Mouse (Mus musculus): ENCODE data around the gene Asb13. TPM values are rescaled to one million over a fixed set of nuclear protein-coding genes. Genes with fewer than 3 reads are reported as not detected.

The Asb13 gene
- polyA plus RNA-seq, 1 experiment: 39.4 TPM

- Histone ChIP-seq H3K4me1 (ENCODE audit: control insufficient read depth, insufficient read depth, low read length) (peaks cover 2% of the 10 kb centered on the region), H3K4me3 (ENCODE audit: insufficient read depth, low read length) (no peak overlapping the region), H3K27ac (ENCODE audit: insufficient read depth, low read length) (no peak overlapping the region)
- TF ChIP-seq CTCF (IDR thresholded peaks at IDR 0.05; ENCODE audit: extremely low read depth, insufficient read depth, low read length) (no peak), POLR2A (IDR thresholded peaks at IDR 0.05; ENCODE audit: extremely low read depth, insufficient read depth, low read length) (no peak)
Measured at GRCm38 (mm10) chr13:3654432-3654831, 20.6 kb downstream of the Asb13 start.

GRCm38 (mm10) chr13:3659163-3660160, 25.6 kb downstream of the Asb13 start:
- no peak overlapping the region for H3K4me3 ChIP-seq (ENCODE audit: insufficient read depth, low read length)
- H3K4me1 ChIP-seq (ENCODE audit: control insufficient read depth, insufficient read depth, low read length): no peaks in the 10 kb centered on the region; the same call in 1 of the 2 replicates
- H3K27ac ChIP-seq (ENCODE audit: insufficient read depth, low read length): no peak overlapping the region
- TF ChIP-seq CTCF (IDR thresholded peaks at IDR 0.05; ENCODE audit: extremely low read depth, insufficient read depth, low read length) (no peak), POLR2A (IDR thresholded peaks at IDR 0.05; ENCODE audit: extremely low read depth, insufficient read depth, low read length) (no peak)

GRCm38 (mm10) chr13:3664241-3664640, 30.4 kb downstream of the Asb13 start:
- H3K4me3 ChIP-seq (ENCODE audit: insufficient read depth, low read length): no peak overlapping the region
- no peaks in the 10 kb centered on the region for H3K4me1 ChIP-seq (ENCODE audit: control insufficient read depth, insufficient read depth, low read length)
- no peak overlapping the region for H3K27ac ChIP-seq (ENCODE audit: insufficient read depth, low read length)
- TF ChIP-seq POLR2A (IDR thresholded peaks at IDR 0.05; ENCODE audit: extremely low read depth, insufficient read depth, low read length) (no peak), CTCF (IDR thresholded peaks at IDR 0.05; ENCODE audit: extremely low read depth, insufficient read depth, low read length) (no peak)

- Histone ChIP-seq H3K27ac (ENCODE audit: insufficient read depth, low read length) (no peak overlapping the region), H3K4me3 (ENCODE audit: insufficient read depth, low read length) (no peak overlapping the region), H3K4me1 (ENCODE audit: control insufficient read depth, insufficient read depth, low read length) (no peaks in the 10 kb centered on the region)
- TF ChIP-seq CTCF (IDR thresholded peaks at IDR 0.05; ENCODE audit: extremely low read depth, insufficient read depth, low read length) (peak; percentile 79), POLR2A (IDR thresholded peaks at IDR 0.05; ENCODE audit: extremely low read depth, insufficient read depth, low read length) (no peak)
Measured at GRCm38 (mm10) chr13:3665308-3665723, 31.5 kb downstream of the Asb13 start.

GRCm38 (mm10) chr13:3667288-3667873, 33.5 kb downstream of the Asb13 start:
- H3K4me3 ChIP-seq (ENCODE audit: insufficient read depth, low read length): no peak overlapping the region
- no peak overlapping the region for H3K27ac ChIP-seq (ENCODE audit: insufficient read depth, low read length)
- H3K4me1 ChIP-seq (ENCODE audit: control insufficient read depth, insufficient read depth, low read length): no peaks in the 10 kb centered on the region
- TF ChIP-seq POLR2A (IDR thresholded peaks at IDR 0.05; ENCODE audit: extremely low read depth, insufficient read depth, low read length): no peak
- TF ChIP-seq CTCF (IDR thresholded peaks at IDR 0.05; ENCODE audit: extremely low read depth, insufficient read depth, low read length): 0 out of 2 replicates have a peak, but pooled peaks have one; percentile 4

- Histone ChIP-seq H3K4me3 (ENCODE audit: insufficient read depth, low read length) (no peak overlapping the region), H3K27ac (ENCODE audit: insufficient read depth, low read length) (no peak overlapping the region)
- TF ChIP-seq CTCF (IDR thresholded peaks at IDR 0.05; ENCODE audit: extremely low read depth, insufficient read depth, low read length): no peak
- TF ChIP-seq POLR2A (IDR thresholded peaks at IDR 0.05; ENCODE audit: extremely low read depth, insufficient read depth, low read length): no peak
Measured at GRCm38 (mm10) chr13:3668068-3668467, 34.2 kb downstream of the Asb13 start.

GRCm38 (mm10) chr13:3669611-3670010, 35.8 kb downstream of the Asb13 start:
- H3K4me3 ChIP-seq (ENCODE audit: insufficient read depth, low read length): no peak overlapping the region
- TF ChIP-seq POLR2A (IDR thresholded peaks at IDR 0.05; ENCODE audit: extremely low read depth, insufficient read depth, low read length) (no peak), CTCF (IDR thresholded peaks at IDR 0.05; ENCODE audit: extremely low read depth, insufficient read depth, low read length) (no peak)
- no peaks in the 10 kb centered on the region for H3K4me1 ChIP-seq (ENCODE audit: control insufficient read depth, insufficient read depth, low read length)
- H3K27ac ChIP-seq (ENCODE audit: insufficient read depth, low read length): no peak overlapping the region

More at GRCm38 (mm10) chr13:3668068-3668467, 34.2 kb downstream of the Asb13 start:
- H3K4me1 ChIP-seq (ENCODE audit: control insufficient read depth, insufficient read depth, low read length): no peaks in the 10 kb centered on the region

- Histone ChIP-seq H3K4me1 (ENCODE audit: control insufficient read depth, insufficient read depth, low read length) (no peaks in the 10 kb centered on the region), H3K4me3 (ENCODE audit: insufficient read depth, low read length) (no peak overlapping the region), H3K27ac (ENCODE audit: insufficient read depth, low read length) (no peak overlapping the region)
- no peak for TF ChIP-seq CTCF (IDR thresholded peaks at IDR 0.05; ENCODE audit: extremely low read depth, insufficient read depth, low read length)
- no peak for TF ChIP-seq POLR2A (IDR thresholded peaks at IDR 0.05; ENCODE audit: extremely low read depth, insufficient read depth, low read length)
Measured at GRCm38 (mm10) chr13:3670039-3670438, 36.2 kb downstream of the Asb13 start.

GRCm38 (mm10) chr13:3673151-3673550, 39.3 kb downstream of the Asb13 start:
- TF ChIP-seq CTCF (IDR thresholded peaks at IDR 0.05; ENCODE audit: extremely low read depth, insufficient read depth, low read length): no peak
- TF ChIP-seq POLR2A (IDR thresholded peaks at IDR 0.05; ENCODE audit: extremely low read depth, insufficient read depth, low read length): no peak

More at GRCm38 (mm10) chr13:3673151-3673550, 39.3 kb downstream of the Asb13 start:
- no peaks in the 10 kb centered on the region for H3K4me1 ChIP-seq (ENCODE audit: control insufficient read depth, insufficient read depth, low read length)
- no peak overlapping the region for H3K4me3 ChIP-seq (ENCODE audit: insufficient read depth, low read length)
- no peak overlapping the region for H3K27ac ChIP-seq (ENCODE audit: insufficient read depth, low read length)
